Mouse (Mus musculus) liver, postnatal 0 days (tissue): ENCODE data around the gene Mup21.

Experiments
- CTCF ChIP-seq: sonication (generic); IDR thresholded peaks from 2 replicates; pipeline ENCODE4 v1.5.1; 2016; ENCODE audit warnings: antibody characterized with exemption, low read depth
- EP300 ChIP-seq: IDR thresholded peaks from 2 replicates; pipeline ENCODE4 v1.6.1; 2016; ENCODE audit warnings: antibody characterized with exemption, low read depth, mild to moderate bottlenecking

GRCm38 (mm10) chr4:62133706-62134105 is 17.0 kb downstream of the Mup21 start:
- TF ChIP-seq CTCF (peak; percentile 33), EP300 (no peak)
